Mouse (Mus musculus): Measurements from ENCODE around the gene Rbfox3.

Gene Rbfox3

DNA sequence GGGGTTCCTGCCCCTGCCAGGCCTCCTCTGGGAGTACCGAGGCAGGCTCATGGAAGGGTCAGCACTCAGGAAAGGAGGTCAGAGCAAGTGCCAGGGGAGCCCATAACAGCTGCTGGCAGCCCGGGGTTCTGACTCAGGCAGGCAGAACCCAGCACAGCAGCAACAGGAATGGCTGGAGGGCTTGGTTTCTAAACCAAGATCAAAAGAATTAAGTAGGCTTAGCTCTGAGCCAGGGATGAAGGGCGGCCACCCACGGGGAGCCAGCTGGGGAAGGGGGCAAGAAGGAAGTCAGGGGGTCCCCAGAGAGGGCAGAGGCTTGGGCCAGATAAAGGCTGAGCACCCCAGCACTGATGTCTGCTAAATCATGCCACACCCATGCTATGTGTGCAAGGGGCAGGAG is 356.9 kb downstream of the Rbfox3 start:
- DNase-seq (ENCODE audit: low read depth, low spot score) = no peak

- no peak for DNase-seq (ENCODE audit: low read depth, low spot score)
These were observed 357.5 kb downstream of the Rbfox3 start for GRCm38 (mm10) chr11:118553926-118554325.

DNA sequence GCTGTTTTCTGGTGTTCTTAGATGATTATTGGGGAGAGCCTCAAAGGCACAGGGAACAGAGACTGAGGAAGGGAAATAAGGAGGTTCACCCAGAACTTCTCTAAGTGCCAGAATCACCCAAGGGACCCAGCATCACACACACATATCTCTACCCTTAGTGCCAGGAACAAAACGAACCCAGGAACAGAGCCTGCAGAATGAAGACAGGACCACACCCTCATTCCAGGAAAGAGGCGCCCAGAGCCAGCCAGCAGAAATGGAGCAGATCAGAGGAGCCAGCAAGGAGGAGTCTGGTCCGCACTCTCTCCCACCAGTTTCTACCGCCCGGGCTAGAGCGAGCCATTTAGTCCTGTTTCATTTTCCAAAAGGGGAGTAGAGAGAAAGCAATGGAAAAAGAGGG is 358.4 kb downstream of the Rbfox3 start:
- peak; percentile 52 for DNase-seq (ENCODE audit: low read depth, low spot score)

DNA sequence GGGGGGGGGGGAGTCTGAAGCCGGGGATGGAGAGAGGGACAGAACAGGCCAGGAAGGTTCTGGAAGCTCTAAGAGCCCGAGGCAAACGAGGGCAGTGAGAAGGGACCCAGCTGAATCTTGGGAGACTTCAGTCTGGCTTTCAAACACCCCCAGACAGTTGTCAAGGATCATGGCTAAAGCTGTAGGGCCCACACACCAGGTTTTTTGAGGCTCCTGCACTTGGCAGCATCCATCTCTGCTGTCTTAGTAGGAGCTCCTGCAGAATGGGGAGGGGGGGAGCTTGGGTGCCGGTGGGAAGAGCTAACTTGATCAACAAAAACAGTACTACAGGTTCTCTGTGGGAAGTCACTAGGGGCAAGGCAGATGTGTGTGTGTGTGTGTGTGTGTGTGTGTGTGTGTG is 358.9 kb downstream of the Rbfox3 start:
- no peak for DNase-seq (ENCODE audit: low read depth, low spot score)

DNA sequence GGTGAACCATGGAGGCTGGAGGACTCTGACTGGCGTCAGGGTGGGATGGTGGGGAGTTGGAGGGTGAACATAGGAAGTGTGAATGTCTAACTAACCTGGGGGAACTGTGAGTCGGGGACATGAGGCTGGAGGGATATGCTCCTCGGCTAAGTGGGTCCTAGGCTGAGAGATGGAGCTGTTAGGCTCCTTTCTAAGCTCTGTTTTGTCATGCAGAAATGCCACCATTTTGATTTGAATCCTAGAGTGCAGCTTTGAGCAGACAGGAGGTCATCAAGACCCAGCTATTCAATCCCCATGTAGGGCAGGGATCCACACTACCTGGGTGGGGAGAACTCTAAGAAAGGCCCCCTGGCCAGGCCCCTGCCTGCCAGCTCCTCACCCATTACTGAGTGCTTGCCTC is 359.7 kb downstream of the Rbfox3 start:
- peak; percentile 79 for DNase-seq (ENCODE audit: low read depth, low spot score)

DNA sequence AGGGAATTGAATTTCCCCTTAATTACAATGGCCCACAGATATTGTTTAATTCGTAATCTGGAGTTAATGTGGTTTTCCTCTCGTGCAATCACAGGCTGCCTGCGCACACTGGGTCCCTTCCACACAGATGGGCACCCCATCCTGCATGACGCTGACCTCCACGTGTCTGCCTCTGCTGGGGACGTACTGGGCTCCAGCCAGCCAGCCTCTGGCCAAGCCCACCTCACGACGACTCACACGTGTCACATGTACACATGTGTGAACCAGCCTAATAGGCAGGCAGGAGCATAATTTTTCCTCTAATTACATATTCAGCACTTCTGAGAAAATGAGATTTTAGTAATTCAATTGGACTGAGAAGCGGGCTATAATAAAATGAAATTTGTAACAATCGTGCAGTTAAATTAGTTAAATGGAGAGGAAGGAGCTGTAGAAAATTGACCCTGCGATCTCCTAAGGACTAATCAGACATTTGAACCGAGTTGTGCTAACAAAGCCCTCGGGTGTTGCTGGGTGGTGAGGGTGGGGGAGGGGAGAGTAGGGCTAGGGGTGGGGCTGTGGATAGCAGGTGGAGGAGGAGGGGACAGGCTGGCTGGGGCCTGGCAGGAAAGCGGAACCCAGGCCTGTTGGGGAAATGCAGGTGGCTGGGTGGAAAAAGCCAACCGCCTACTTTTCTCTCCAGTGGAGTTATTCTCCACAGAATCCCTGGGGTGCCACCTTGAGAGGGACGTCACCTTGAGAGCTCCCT is 360.4 kb downstream of the Rbfox3 start:
- DNase-seq (ENCODE audit: low read depth, low spot score) = peak; percentile 67

DNA sequence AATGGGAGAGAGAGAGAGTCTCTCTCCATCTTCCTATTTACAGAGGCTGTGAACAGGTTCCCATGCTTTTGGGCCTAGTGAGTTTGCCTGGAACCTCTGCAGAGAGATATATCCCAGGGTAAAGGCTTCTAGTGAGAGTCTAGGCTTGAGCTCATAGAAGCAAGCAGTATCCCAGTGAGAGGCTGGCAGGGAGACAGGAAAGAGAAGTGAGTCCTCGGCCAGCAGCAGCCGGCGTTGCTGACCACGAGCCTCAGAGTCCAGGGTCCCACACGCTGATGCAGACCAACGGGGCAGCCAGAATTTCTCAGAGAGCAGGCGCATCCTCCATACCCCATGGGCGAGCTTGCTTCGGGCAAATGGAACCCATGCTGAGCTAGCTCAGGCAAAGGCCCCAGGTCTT is 363.2 kb downstream of the Rbfox3 start:
- no peak for DNase-seq (ENCODE audit: low read depth, low spot score)

- DNase-seq (ENCODE audit: low read depth, low spot score) = no peak
These were observed 365.1 kb downstream of the Rbfox3 start for GRCm38 (mm10) chr11:118546269-118546668.

- peak; percentile 29 for DNase-seq (ENCODE audit: low read depth, low spot score)
These were observed 365.7 kb downstream of the Rbfox3 start for GRCm38 (mm10) chr11:118545690-118546089.

DNA sequence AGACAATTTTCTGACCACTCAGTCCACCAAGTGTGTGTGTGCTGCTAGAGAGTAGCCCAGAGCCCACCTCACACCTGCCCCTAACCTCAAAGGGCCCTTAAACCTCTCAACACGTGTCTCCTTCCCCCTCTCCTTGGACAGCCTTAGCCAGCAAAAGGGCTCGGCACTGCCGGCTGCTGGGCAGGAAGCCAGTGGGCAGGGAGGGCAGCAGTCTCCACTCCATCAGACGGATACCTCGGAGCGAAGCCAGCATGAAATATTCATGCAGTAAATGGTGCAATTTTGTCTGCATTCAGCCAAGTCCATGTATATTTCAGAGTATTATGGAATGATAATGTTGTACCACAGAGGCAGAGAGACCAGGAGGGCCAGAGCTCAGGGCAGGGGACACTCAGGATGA is 366.8 kb downstream of the Rbfox3 start:
- DNase-seq (ENCODE audit: low read depth, low spot score) = no peak

GRCm38 (mm10) chr11:118542906-118543305 is 368.5 kb downstream of the Rbfox3 start:
- DNase-seq (ENCODE audit: low read depth, low spot score) = peak; percentile 56

- DNase-seq (ENCODE audit: low read depth, low spot score) = no peak
These were observed 370.9 kb downstream of the Rbfox3 start for GRCm38 (mm10) chr11:118540411-118541026.

GRCm38 (mm10) chr11:118538008-118538407 is 373.4 kb downstream of the Rbfox3 start:
- no peak for DNase-seq (ENCODE audit: low read depth, low spot score)

- DNase-seq (ENCODE audit: low read depth, low spot score) = peak; percentile 62
These were observed 376.9 kb downstream of the Rbfox3 start for GRCm38 (mm10) chr11:118534382-118535092.

- no peak for DNase-seq (ENCODE audit: low read depth, low spot score)
These were observed 381.1 kb downstream of the Rbfox3 start for GRCm38 (mm10) chr11:118530313-118530712.

DNA sequence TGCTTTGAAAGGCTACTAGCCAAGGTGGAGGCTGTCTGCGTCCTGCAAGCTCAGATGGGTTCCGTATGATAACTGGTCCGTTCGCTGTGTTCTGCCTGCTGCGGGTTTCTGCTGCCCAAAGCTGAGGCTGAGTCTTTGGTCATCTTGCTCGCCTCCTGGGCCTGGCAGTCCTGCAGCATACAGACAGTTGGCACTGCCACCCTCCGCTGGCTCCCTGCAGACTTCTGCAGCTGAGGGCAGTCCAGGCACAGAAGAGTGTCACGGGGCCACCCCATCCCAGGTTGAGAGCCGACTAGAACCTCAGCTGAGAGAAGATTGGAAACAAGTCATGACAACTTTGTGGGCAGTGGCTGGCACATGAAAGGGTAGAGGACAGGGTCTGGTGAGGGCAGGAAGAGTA is 382.6 kb downstream of the Rbfox3 start:
- no peak for DNase-seq (ENCODE audit: low read depth, low spot score)

DNA sequence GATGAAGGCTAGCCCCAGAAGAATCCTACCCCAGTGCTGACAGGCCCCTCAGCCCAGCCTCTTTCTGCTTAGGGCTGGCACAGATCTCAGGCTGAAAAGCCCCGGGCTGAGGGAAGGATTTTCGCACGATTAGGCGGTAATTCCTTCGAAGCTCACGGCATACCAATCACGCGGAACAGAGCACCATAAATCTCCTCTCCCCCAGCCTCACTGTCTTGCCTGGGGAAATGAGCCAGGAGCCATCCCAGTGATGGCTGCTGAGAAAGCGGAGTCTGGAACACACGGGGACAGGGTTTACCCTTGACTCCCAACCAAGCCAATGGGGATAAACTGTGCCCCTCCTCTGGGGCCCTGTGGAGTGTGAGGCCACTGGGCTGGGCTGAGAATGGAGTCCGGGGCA is 386.3 kb downstream of the Rbfox3 start:
- no peak for DNase-seq (ENCODE audit: low read depth, low spot score)

GRCm38 (mm10) chr11:118523496-118524145 is 387.8 kb downstream of the Rbfox3 start:
- no peak for DNase-seq (ENCODE audit: low read depth, low spot score)

- no peak for DNase-seq (ENCODE audit: low read depth, low spot score)
These were observed 390.5 kb downstream of the Rbfox3 start for GRCm38 (mm10) chr11:118520932-118521331.

DNA sequence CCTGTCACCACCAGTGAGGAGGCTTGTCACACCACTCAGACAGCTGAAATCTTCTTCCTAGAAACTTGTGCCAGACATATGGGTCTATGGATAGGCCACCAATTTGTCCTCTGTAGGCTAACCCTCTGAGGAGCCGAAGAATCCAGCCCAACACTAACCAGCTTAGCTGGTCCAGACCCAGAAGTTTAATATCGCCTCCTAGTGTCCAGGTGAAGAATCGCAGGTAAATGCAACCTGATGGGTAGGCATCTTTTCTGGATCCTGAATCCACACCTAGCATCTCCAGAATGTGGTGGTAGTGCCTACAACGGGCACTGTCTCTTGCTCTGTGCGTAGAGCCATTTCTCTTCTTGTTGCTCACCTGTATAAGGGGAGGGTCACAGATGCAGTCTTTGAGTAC is 391.1 kb downstream of the Rbfox3 start:
- DNase-seq (ENCODE audit: low read depth, low spot score) = peak; percentile 33

GRCm38 (mm10) chr11:118518743-118519142 is 392.7 kb downstream of the Rbfox3 start:
- DNase-seq (ENCODE audit: low read depth, low spot score) = no peak

GRCm38 (mm10) chr11:118517924-118518323 is 393.5 kb downstream of the Rbfox3 start:
- no peak for DNase-seq (ENCODE audit: low read depth, low spot score)
